Mouse (Mus musculus) lung, adult 2 months (tissue): ENCODE results near the gene Smc3.

Source experiments
- CTCF ChIP-seq: fragments of 200-500 bp; IDR thresholded peaks from 2 replicates; pipeline ENCODE4 v1.5.1; 2011; ENCODE audit warnings: mild to moderate bottlenecking, low read length, control low read depth; ENCODE audit not compliant: insufficient read depth
- POLR2A ChIP-seq: fragments of 200-500 bp; IDR thresholded peaks from 2 replicates; pipeline ENCODE4 v1.6.1; 2011; ENCODE audit warnings: low read depth, mild to moderate bottlenecking, control low read depth, low read length, borderline replicate concordance; ENCODE audit errors: extremely low read depth

DNA sequence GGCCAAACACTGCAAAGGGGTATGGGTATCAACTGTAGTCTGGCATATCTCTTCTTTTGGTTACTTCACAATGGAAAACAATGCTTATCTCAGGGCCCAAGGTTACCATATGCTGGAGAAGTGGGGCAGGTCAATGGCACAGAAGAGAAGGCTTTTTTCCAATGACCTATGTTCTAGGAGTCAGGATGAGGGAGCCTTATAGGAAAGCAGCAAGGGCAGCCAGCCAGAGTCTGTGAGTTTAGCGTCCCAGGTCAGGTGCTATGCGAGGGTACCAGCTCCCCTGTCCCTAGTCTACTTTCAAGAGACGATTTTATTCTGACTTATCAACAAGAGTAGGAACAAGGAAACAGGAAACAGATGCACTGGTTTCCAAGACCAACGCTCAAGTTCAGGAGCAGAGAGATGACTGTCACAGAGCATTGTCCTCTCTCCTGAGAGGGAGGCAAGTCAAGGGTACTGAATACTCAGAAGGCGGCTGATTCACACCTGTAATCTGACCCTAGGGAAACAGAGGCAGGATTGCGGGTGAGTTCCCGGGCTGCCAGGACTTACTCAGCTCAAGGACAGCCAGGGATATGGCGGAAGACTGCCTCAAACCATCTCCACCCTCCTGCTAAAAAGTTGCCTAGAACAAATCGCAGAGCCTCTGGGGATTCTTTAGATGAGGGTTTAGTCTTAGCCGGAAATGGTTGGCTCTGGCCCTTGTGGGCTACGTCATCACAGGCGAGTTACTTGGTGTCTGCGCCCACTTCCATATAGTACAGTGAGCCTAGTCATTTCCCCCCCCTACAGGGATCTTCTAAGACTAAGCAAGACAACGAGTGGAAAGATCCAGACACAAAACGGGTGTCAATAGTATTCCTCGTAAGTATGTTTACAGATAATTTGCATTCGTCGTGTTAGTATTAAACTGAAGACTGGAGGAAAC is 28.4 kb upstream of the Smc3 start:
- TF ChIP-seq CTCF (no peak), POLR2A (no peak)
